Mouse (Mus musculus) lung, adult 18-20 months (tissue): ENCODE measurements around the gene Misp.

Source experiments
- DNase-seq, 2 experiments: peaks; one replicate each; pipeline ENCODE4 v3.0.0; 2022; ENCODE audit warnings: mixed read lengths in 2 of 2

Gene Misp

DNA sequence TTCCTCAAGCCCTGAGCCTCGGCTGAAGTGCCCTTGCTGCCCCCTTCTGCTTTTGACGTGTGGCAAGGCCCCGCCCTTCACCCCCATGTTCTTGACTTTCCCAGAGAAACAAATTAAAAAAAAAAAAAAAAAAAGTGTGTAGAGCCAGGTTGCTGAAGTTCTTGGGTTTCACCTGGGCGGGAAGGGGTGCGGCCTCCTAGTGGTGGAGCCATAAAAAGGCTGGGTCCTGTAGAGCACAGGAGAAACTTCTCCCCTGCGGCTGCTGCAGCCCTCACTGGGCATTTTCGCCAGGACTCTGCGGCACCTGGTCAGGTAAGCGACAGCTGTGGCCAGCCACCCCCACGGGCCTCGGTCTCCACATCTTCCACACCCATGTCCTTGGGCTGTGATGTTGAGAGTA is at the start of gene Misp:
TSS of gene Misp (plus strand) at position 208 of the 400 bp plus-strand sequence.
- peak in 1 of 2 experiments; percentile 53 for DNase-seq

DNA sequence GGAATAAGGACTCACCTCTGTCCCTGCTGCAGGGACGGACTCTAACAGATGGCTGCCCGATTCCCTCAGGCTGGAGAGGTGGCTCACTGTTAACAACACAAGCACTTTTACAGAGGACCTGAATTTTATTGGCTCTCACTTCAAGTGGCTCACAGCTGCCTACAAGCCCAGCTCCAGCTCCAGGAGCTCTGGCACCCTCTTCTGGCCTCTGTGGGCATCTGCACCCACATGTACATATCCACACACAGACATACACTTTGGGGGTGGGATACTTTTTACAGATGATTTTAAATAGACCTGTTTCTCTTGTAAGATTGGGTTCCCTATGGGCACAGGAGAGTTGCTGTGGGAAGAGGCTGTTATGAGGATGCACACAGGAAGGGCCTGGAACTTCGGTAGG is 48.5 kb upstream of the Misp start:
- no peak for DNase-seq

DNA sequence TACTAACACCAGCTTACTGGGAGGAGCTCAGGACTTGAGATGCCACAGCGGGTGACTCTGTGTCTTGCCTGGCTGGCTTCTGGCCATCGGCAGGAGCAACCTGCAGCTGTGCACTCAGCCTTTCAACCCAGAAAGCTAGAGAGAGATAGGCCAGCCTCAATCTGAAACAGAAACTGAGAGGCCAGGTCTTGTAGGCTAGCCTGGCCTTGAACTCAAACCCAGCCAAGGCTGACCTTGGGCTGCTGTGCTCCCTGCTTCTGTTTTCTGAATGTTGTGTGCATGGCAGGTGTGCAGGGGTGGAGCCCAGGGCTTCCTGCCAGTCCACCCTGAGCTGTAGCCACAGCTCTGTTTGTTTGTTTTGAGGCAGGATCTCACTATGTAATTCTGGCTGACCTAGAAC is 47.6 kb upstream of the Misp start:
- no peak for DNase-seq

DNA sequence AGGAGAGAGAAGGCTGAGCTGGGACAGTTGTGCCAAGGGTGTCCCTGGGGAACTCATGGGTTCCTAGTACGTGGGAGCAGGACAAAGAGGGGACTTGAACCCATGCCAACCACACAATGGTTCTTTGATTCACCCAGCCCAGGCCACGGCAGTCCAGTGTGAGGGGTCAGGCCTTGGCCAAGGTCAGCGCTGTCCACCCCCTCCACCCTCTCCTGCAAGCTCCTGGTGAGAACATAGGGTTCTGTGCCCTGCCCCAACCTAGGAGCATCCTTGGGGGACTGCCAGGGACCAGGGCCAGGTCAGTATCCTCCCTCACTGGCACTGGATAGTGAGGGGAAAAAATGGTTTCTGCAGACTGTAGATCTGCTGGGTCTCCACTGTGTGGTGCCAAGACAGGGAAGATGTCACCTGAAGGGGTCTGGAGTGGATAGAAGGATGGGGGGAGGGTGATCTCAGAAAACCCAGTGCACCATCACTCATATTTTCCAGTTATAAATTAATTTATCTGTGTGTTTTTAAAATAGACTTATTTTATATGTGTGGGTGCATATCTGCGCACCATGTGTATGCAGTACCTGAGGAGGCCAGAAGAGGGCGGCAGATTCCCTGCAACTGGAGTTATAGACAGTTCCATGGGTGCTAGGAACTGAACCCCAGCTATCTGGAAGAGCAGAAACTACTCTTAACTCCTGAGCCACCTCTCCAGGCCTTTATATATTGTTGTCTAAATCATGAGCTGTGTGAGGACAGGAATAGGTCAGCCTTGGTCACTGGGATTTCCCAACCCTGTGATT is 46.1 kb upstream of the Misp start:
- no peak for DNase-seq

DNA sequence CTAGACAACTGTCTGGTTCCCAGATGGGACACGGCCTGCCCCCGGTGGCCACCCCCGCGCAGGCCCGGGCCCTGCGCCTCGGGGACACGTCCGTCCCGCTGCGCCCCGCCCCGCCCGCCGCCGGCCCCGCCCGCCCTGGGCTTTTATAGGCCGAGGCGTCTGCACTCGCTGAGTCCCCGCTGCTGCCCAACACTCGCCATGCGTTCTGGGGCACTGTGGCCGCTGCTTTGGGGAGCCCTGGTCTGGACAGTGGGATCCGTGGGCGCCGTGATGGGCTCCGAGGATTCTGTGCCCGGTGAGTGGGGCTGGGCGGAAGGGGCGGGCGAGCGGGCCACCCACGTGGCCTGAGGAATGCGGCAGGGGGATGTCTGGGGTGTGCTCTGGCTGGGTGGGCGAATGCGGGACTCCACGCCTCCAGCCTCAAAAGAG is 43.7 kb upstream of the Misp start, which contains the start of gene Fstl3:
TSS of gene Fstl3 (plus strand) at position 170 of the 429 bp plus-strand sequence.
- peak in 1 of 2 experiments; percentile 52 for DNase-seq

DNA sequence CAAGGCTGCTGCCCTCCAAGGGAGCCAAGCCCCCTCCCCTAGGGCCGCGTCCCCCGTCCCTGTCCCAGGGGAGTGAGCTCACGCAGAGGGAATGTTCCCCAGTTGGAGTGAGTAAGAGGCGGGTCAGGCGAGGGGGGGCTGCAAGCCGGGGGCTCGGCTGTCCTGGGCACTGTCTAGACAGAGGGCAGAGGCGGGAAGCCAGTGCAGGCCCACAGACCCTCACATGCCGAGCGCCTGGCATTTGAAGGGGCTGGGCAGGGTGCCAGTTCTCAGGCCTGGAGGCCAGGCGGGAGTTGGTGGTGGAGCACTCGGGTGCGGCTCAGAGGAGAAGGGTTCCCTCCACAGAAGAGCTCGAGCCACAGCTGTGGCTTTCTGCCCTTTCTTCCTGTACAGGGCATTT is 42.8 kb upstream of the Misp start:
- peak; percentile 62 to 66 for DNase-seq

DNA sequence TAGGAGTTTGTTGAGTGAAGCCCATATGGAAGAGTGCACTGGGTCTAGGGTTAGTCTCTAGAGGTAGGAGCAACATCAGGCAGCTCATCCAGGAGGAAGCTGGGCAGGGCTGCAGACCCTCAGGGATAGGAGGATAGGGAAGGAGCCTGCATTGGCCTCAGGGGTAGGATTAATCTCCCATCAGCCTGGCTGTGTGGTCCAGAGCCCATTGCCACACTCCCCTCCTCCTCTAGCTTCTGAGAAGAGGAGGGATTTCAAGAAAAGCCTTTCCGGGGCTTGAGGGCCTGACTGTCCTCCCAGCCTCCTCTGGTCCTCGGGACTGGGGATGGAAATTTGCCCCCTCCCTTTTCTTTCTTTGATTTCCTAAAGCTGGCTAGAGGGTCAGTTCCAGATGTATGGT is 41.6 kb upstream of the Misp start:
- no peak for DNase-seq

DNA sequence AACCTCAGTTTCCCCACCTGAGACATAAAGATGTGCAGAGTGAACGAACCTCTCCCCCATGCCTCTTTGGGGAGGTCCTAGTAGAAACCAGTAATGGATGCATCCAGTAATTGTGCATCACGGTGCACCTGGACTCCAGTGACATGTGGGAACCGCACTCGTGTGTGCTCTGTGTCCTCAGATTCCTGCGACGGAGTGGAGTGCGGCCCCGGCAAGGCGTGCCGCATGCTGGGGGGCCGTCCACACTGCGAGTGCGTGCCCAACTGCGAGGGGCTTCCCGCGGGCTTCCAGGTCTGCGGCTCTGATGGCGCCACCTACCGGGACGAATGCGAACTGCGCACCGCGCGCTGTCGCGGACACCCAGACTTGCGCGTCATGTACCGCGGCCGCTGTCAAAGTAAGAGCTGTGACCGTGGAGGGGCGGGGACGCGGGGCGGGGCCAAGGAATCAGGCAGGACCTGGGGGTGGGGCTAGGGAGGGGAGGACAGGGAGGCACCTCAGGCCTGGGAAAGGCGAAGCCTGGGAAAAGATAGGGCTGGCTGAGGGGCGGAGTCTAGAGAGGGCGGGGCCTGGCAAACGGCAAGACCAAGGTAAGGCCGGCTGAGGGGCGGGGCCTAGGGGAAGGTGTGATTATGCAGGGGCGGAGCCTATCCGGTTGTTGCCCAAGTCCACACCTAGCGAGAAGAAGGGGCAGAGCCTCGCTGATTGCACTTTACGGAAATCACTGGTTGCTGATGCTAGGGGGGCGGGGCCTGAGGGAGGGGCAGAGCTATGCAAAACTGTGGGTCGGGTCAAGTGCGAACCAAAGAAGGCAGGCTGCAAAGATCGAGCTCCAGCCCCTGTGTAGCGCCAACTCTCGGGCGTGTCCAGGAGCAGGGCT is 40.8 kb upstream of the Misp start:
- DNase-seq: peak; percentile 99

DNA sequence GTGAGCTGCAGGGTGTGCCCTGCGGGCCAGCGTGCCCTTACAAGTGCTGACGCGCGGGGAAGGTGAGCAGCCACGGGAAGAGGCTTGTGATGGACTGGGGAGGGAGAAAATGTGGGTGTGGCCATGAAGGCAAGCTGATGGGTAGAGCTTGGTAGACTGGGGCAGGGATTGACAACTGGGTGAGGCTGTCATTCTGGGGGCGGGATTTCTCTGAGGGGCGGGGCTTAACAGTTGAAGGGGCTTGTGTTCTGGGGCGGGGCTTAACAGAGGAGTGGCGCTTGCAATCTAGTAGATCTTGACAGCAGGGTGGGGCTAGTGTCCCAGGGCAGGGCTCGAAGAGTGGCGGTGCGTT is 40.1 kb upstream of the Misp start:
- no peak for DNase-seq

DNA sequence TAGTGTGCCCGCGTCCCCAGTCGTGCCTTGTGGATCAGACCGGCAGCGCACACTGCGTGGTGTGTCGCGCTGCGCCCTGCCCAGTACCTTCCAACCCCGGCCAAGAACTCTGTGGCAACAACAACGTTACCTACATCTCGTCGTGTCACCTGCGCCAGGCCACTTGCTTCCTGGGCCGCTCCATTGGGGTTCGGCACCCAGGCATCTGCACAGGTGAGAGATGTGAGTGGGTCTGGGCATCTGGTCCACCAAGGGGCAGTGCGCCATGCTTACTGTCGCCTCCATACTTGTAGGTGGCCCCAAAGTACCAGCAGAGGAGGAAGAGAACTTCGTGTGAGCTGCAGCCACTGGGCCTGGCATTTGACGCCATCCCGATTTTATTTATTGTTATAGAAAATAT is 39.6 kb upstream of the Misp start:
- peak in 1 of 2 experiments; percentile 25 for DNase-seq

DNA sequence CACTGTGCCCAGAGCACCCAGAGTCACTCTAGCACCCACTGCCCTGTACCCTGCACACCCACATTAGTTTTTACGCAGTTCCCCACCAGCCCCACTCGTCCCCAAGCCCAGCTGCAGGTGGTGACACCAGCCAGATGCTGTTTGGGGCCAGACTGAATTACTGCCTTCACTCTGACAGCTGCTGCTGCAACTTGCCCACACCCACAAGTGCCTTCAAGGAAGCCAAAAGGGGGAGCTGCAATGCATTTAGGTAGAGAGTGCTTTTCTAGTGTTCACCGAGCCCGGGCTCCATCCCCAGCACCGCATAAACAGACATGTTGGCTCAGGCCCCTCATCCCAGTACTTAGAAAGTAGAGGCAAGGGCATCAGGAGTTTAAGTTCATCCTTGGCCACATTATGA is 38.8 kb upstream of the Misp start:
- DNase-seq: no peak

DNA sequence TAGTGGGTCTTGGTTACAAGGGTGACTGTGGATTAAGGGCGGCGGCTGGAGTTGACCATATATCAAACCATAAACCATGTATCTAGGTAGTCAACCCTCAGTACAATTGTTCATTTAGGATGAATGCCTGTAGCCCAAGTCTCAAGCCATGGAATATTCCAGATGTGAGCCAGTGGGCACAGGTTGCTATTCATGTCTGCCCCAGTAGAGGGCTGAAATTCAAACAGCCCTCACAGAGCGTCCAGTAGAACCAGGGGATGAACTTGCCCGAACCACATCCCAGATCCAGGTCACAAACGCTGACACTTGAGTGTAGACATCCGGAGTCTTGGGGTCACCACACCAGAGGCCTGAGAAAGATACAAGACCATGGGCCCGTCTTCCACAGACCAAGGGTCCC is 37.7 kb upstream of the Misp start:
- no peak for DNase-seq

DNA sequence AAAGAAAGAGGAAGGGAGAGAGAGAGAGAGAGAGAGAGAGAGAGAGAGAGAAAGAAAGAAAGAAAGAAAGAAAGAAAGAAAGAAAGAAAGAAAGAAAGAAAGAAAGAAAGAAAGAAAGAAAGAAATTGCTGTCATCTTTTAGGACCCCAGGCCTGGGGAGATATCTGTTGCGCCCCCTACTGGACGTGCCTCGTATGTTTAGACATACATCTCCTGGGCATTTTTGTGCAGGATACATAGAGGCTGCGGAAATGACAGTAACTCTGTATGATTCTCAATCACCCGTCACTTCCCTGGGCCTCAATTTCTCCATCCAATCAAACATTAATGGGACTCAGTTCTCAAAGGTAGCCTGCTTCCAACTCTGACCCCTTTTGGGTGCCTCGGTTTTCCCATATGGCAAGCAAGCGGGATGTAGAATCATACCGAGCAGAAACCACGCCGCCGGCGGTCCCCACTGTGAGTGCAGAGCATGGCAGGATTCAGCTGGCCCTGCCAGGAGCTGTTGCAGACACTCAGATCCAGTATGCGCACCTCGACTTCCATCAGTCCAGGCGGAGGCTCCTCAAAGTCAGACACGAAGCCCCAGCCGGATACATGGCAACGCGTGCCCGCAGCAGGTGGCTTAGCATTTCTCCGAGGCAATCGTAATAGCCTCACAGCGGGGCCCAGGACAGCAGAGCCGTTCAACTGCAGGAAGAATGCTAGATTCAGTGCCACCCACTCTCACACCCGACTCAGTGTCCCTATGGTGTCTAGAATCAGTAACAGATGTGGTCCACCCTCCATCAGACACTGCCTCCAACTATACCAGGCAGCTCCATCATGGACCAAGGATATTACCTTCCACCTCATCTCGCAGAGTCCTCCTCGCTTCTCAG is 36.6 kb upstream of the Misp start:
- no peak for DNase-seq

DNA sequence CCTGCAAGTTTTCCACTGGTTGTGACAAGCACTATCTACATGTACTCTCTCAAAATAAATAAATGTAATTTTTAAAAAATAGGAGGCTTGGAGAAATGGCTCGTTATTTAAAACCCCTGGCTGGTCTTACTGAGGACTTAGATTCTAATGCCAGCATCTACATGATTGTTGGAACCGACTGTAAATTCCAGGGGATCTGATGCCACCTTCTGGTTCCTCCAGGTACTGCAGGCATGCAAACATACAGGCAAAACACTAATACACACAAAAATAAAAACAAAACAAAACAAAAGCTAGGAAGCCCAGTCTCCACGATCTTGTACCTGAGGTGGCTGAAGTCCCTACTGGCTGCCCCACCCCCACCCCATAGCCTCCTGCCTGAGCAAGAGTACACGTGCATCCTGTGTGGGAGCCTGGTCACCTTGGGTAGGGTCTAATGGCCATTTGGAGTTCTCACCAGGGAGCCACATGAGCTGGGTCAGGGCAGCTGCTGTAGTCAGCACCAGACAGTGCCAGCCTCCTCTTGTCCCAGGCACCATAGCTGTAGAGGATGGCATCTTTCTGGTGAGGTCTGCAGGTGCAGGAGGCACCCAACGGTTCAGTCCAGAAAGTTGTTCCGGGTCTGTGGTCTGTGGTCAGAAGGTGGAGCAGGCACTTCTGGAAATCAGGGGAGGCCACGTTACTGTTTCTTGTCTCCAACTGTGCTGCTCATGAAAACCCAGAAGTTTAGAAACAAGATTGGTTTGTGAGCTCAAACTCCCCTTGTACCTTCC is 32.2 kb upstream of the Misp start:
- peak; percentile 67 to 68 for DNase-seq

DNA sequence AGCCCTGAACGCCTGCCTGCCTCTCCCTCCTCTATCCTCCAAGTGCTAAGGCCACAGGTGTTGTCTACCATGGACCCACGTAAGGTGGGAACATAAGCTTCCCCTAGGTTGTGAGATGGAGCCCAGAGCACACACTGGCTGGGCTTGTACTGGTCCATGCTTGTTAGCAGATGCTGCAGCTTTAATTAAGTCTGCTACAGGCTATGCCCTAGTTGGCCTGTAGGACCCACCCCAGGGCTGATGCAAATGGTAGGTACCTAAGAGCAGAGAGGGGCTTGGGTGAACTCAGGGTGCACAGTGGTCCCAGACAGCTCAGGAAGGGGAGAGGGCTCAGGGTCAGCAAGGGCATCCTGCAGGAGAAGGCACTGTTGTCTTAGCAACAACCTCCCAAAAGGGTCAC is 31.2 kb upstream of the Misp start:
- no peak for DNase-seq

DNA sequence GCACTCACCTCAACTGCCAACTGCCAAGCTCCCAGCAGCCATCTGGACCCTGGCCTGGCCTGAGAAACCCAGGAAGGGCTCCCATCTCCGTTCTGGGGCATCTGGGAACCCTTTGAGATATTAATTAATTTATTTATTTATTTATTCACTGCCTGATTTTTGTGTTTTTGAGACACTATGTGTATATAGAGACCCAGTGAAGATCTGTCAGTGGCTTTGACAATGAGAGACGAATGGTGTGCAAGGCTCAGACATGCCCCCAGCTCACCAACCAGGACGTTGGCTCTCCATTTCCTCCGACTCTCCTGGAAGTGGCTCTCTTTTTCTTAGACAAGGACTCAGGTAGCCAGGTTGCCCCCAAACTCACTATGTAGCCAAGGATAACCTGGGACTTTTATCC is 29.9 kb upstream of the Misp start, which contains the start of gene Prss57:
TSS of gene Prss57 (minus strand) at position 101 of the 400 bp plus-strand sequence.
- DNase-seq: no peak

DNA sequence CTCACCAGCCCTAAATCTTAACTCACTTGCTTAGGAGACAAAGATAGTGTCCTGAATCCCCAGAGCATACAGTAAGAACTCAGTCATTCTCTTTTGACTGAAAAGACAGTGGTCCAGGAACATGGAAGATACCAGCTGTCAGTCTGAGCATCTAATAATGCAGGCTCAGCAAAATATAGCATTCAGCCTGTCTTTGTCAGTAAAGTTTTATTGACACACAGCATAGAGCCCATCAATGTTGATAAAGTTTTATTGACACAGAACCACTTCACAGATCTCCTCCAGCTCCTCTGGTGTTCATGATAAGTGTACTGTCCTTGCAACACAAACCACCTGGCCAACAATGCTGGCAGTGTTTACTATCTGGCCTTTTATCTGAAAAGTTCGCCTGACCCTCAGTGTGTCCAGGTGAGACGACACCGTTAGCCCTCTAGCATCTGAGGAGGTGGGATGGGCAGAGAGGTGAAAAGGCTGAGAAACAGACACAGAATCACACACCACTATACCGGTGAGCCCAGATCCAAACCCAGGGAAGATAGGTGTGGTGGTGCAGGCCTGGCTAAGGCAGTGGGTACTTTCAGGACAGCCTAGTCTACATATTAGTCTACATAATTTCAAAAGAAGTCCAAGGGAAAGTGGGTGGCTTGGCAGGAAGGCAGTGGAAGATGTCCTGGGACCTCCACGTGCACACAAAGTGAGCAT is 28.3 kb upstream of the Misp start:
- no peak for DNase-seq

DNA sequence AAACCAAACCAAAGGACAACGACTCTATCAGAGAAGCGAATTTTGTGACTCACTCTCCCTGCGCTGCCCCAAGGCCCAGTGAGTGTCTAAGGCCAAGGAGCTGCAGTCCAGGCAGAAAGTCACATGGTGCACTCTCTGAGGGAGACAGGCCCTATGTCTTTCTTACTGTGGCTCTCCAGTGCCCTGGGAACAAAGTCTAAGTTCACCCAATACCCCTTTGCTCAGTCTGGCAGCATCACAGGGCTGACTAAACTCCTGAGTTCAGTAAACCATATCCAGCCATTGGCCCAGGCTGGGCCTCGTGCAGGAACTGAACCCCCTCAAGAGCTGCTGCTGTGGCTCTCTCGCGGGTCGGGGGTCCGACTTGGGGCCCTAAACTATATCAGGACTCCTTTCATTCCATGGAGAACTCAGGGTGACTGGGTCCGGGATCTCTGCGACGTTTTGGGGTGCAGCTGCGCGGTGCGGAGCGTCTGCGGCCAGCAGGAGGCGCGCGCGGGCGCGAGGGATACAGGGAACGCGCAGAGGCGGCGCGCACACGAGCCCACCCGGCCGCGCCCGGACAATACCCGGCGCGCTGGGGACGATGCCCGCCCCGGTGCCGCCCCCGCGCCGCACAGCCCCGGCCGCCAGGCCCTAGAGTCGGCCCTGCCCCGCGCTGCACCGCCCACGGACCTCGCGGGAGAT is 27.6 kb upstream of the Misp start, which contains the start of gene Palm:
TSS of gene Palm (plus strand) at position 522 of the 687 bp plus-strand sequence.
- peak; percentile 65 to 68 for DNase-seq

DNA sequence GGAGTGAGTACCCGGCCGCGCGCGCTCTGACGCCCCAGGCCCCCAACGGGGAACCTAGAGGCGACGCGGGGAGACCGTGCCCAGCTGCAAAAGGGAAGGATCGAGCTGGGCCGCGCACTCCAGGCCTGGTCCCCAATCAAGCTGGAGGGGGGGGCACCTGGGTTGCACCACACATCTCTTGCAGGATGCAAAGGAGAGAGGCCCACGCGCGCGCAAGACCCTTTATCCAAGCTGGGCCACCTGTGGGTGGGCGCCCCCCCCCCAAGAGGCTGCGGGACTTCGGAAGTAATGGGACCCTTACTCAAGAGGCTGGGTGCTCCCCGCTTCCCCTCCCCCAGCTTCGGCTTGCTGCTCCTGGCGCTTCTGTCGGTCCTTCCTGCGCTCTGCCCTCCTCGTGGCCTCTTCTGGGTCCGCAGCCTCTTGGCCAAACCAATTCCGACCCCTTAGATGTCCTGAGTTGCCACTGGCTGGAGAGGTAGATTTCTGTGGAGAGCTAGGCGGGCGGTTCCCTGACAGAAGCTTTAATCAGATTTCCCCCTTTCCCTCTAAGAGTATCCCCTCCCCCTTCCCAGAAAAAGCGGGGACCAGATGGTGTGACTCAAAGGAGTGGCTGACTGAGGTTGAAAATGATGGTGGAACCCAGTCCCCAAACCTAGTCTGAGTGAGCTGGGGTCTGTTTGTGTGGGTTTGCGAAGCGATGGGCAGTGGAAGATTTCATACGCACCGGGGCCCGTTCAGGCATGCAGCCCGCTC is 26.9 kb upstream of the Misp start:
- DNase-seq: peak; percentile 22 to 31

DNA sequence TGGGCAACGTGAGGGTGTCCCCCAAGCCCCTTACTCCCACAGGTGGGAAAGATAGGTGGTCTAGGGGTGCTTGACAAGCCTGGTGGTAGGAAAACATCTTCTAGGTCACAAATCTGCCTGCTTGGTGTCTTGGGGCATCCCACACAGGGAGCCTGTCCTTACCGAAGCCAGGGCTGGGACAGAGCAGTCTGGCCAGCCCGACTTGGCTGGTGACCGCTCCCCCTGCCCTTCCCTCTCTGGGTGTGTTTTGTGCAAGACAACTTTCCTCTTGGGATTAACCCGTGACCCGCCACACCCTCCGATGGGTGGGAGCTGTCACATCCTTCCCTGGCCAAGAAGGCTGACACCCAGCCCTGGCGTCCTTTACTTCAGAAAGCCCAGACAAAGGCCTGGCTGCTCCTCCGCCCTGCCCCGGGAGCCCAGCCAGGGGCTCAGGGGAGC is 26.3 kb upstream of the Misp start:
- peak; percentile 84 to 85 for DNase-seq
